Mouse (Mus musculus) naive thymus-derived CD4-positive, alpha-beta T cell, adult 2 months (primary cell): ENCODE data around the gene Lin28a.
A peak's percentile ranks its signal among the peaks of the same experiment; 100 is the strongest.

Source experiments
- DNase-seq: peaks from one replicate; pipeline ENCODE4 v3.0.0-alpha.2; 2011; ENCODE audit warnings: low read depth

Lin28a gene

DNA sequence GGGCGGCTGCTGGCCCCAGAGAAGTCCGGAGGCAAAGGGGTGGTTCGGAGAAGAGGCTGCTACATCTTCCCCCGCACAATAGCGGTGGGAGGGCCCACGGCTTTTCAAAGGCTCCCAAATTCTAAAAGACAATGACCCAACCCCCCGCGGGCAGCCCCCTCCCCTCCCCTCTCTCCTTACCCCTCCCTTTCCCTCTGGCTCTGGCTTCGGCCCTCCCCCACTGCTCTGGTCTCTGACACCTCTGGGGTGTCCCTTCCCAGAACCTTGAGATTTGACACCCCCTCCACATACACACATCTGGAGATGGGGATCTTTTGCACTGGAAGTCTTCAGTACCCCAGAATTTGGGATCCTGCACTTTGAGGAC, at the start of gene Lin28a:
Gene Lin28a (minus strand): TSS at position 63 of the 367 bp plus-strand sequence.
- no peak for DNase-seq

DNA sequence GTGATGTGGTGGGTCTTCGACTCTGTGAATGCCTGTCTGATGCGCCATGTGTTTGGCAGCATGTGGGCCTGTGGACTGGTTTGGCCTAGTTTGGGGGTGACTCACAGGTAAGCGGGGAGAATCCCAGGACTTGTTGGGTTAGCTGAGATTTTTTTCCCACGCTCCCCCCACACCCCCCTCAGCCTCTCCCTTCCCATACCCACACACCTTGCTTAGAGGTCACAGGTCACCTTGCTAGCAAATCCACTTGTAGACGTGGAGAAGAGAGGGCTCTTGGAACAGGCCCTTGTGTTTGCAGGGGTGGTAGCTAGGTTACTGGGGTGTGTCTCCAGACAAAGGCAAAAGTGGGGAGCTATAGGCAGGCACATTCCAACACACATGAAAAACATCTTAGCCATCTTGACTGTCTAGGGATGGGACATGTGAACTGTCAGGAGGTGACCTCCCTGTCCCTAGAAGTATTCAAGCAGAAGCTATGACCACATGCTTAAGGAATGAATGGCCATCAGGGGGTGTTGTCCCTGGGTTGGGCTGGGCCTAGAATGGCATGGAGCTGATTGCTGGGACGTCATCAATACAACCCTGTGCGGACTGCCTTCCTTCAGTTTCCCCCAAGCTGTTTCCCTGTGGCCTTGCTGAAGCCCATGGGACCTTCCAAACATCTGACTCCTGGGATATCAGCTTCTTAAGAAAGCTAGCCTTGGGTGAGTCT, 49.3 kb upstream of the Lin28a start:
- no peak for DNase-seq

DNA sequence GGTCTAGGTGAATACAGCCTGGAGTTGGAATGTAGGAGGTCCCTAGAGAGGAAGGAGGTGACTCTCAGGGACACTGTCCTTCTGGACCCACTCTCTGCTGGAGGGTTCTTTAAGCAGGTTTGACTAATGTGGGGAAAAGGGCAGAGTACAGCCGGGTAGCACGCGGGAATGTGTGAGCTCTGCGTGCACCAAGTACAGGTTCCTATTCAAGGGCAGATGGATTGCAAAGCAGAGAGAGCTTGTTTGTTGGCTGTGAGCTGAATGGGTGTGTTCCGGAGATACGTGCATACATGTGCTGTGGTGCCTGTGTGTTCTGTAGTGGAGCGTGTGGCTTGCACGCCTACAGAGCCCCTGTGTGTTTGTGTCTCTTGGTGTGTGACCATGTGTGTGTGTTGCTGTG, 48.7 kb upstream of the Lin28a start:
- DNase-seq = no peak

DNA sequence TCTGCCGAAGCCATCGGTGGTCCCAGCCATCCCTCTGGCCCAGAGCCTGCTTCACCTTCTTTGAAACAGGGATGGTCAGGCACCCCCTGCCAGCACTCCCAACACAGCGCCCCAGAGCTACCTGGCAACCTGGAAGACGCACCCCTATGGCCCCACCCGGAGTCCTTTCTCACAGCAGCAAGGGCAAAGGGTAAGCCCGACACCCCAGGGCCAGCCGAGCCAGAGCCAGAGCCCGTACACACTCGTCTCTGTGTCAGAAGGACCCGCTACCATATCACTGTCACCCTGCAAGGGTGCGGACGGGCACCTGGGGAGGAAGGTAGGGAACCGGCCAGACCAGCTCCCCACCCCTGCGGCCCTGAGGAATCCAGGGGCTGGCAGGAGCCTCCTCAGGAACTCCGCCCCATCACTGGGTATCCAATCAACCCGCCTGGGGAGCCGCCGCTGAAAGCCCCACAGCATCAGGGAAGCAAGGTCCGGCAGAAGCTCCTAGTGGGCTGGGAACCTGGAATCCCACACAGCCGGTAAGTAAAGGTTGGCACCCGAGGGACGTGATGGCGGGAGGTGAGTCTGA, 46.9 kb upstream of the Lin28a start:
- no peak for DNase-seq

DNA sequence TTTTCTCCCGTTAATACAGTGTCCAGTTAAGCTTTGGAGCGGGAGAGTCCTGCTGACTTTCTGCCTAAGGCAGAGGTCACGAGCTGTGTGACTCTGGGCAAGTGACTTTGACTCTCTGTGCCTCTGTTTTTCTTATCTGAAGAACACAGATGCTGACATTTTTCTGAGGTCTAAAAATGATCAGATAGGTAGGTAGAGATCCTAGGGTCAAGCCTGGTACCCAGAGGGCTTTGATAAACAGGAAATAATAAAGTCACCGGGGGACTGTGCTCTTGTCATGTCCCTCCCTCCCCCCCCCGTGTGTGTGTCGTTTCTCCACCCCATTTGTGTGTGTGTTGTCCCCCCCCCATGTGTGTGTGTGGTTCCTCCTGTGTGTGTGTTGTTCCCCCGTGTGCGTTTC, 43.9 kb upstream of the Lin28a start:
- no peak for DNase-seq

DNA sequence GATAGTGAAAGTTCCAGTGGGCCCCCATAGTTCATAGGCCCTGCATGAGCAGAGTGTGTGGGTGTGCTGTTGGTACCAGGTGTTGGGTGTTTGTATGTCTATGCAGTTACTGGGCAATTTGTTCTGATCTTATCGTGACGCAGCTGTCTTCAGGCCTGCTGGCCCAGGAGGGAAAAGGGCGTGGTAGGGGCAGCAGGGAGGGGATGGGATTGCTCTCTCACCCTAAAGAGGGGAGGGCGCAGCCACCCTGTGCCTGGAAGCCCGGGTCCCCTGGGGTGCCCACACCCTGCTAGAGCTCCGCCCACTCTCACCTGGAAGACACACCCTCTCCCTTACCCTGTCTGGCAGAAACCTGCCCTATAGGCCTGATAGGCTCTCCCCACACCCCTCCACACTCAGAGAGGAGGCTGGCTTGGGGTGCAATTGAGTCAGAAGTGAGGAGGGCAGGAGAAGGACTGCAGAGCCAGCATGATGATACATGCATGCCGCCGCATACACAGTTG, 43.4 kb upstream of the Lin28a start:
- DNase-seq = no peak

DNA sequence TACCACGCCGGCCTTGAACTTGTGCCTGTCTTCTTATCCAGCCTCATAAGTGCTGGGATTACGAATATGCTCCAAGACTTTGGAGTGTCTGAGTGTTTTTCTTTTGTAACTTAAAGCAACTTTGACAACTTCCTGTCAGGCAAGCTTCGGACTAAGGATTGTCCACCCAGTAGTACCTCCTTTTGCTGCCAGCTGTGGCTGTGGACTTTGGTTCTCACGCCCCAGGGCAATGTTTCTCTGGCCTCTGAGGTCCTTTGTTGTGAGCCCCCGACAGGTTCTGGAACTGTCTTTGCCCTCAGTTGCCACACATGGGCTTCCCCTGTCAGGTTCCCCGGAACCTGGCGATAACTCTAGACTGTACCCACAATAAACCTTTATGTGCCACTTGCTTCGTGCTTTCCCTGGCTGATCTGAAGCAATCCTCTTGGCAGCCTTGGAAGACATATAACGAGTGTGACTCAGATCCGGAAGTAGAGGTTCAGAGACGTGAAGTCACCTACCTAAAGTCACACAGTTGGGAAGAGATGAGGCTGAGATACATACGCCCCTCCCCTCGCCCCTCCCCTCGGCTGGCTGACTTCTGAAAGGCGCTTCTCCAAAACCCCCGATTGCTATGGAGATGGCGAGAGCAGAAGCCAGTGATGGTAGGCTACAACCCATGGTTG, 42.7 kb upstream of the Lin28a start:
- DNase-seq = peak; percentile 82

DNA sequence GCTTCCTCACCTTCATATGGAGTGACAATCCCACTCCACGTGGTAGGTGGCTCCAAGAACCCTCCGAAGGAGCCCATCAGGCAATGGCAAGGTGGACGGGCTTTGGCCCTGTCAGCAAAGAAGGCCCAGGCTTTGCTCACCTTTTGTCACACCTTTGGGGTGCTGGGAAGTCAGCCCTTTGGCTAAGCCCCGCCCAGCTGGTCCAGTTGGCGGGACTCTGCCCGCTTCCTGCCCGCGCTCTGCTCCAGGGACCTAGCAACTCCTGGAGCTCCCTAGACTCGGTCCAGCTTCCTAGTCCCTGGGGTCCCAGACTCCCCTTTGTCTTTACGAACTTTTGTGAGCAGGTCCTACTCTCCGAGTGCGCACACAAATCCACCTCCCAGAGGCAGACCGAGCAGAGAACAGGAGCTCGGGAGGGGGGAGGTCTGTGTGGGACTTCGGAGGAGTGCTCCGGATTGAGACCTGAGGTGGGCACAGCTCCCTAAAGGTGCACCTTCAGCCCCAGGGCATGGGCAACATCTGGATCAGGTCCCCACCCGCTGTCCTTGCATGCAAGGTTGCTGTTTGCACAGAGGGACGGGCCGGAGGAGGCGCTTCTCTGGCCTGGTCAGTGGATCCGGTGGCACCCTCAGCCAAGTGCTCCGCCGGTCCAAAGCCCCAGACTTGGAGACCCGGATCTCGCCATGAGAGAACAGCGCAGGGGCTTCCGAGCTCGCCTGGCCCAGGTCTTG, 41.7 kb upstream of the Lin28a start, which contains the start of gene Crybg2:
Gene Crybg2 (plus strand): TSS at position 681 of the 731 bp plus-strand sequence.
- no peak for DNase-seq

DNA sequence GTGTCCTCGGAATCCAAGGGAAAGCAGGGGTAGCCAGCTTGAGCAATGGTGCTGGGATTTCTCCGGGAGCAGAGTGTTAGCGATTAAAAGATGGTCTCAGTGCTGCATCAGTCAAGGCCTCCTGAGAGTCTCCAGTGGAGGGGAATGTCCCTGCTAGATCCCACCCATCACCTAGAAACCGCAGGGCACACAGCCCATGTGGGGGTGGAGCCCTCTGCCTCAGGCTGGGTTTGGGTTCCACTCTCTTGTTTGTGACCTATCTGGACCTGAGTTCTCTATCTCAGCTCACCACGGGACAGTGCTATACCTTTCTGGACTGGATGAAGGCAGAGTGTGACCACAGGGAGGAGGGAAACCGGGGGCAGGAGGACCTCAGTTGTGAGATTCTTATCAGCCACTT, 40.3 kb upstream of the Lin28a start:
- peak; percentile 53 for DNase-seq

DNA sequence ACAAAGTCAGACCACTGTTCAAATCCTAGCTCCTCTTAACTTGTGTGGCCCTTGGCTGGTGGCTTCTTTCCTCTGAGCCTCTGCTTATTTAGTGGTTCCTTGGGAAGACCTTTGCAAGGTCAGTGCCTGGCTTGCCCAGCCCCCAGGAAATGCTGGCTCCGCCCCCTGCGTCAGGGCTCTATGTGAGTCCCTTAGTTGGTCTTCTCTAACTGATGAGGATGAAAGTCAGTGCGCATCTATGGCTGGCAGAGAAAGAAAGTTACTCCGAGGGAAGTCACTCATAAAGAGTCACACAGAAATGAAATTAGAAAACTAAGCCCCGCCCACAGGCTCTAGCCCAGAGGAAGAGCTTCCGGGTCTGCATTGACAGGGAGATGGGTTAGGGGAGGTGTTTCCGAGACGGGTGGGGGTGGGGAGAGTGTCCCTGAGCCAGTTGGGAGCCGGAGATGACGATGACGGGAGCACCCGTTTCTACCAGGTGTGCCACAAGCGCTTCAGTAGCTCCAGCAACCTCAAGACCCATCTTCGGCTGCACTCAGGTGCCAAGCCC, 39.6 kb upstream of the Lin28a start:
- peak; percentile 85 for DNase-seq

DNA sequence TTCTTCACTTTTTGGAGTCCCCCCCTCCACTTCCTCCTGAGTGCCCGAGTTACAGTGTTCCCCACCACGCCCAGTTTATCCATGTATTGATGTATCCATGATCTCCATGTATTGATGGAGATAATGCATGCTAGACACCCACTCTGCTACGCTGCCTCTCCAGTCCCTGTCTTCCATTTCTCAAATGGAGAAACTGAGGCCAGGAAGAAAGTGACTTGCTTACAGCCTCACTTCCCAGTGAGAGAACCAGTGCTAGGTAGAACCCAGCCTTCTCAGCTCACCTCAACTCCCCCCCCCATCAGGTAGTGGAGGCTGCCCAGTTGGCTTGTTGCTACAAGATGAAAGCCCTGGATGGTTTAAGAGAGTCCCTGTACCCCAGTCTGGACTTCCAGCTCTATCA, 34.9 kb upstream of the Lin28a start, which contains the start of gene Zfp683:
Gene Zfp683 (plus strand): TSS at position 301 of the 400 bp plus-strand sequence.
- no peak for DNase-seq

DNA sequence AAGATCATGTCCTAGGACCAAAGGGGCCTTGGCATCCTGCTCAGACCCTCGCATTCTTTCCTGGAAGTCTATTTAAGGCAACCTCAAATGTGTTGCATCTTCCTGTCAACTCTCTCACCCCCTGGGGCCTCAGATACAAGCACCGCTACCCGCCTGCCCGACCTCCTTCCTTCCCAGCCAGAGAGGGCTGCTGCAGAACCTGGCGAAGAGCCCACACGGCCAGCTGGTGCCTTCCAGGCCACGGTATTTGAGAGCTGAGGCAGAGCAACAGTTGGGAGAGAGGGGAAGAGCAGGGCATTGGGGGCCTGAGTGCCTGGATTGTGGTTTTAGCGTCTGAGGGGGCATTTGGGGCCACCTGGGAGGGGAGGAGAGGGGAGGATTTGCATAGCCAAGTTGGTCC, 33.9 kb upstream of the Lin28a start:
- no peak for DNase-seq

DNA sequence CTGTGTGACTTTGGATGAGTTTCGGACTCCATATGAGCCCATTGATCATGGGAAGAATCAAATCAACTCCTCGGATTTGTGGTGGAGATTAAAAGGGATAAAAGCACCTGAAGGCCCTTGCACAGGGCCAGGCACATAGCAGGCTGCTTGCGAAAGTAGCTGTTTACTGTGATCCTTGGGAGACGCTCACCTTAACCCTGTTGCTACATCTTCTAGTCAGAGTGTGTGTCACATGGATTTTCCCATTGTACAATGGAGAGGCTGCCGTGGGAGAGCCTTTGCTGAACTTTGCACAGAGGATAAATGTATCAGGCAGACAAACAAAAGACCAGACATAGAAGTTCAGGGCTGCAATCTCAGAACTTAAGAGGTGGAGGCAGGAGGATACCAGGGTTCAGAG, 33.3 kb upstream of the Lin28a start:
- no peak for DNase-seq

DNA sequence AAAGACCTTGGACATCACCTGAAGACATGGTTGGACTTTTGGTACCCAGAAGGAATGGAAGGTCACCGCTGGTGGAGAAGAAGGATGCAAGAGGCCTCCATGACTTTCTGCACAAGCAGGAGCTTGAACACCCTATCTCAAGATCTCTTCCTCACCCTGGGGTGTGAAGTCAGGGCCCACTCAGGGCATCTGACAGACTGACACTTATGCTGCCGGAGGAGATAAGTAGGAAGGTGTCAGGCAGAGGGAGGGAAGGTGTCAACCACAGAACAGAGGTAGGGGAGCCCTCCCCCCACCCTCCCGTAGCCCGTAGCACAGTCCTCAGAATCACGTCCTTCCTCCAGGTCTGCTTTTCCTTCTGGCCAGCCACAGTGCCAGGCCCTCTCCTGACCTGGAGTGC, 29.0 kb upstream of the Lin28a start:
- no peak for DNase-seq

DNA sequence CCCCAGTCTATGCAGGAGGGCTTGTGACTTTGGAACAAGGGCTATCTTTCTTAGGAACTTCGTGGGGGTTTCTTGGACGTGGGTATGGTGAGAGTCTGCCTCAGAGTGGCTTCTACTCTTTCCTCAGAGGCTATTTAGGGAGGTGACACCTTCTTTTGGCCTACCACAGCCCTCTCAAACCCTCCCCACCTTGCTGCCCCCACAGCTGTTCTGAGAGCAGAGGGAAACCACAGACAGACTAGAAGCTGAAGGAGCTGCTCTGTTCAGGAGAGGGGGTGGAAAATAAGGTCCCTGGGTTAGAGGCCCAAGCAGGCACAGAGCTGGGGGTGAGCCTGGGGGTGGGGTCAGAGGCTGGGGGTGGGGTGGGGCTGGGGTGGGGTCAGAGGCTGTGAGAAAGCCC, 24.4 kb upstream of the Lin28a start:
- DNase-seq = no peak

DNA sequence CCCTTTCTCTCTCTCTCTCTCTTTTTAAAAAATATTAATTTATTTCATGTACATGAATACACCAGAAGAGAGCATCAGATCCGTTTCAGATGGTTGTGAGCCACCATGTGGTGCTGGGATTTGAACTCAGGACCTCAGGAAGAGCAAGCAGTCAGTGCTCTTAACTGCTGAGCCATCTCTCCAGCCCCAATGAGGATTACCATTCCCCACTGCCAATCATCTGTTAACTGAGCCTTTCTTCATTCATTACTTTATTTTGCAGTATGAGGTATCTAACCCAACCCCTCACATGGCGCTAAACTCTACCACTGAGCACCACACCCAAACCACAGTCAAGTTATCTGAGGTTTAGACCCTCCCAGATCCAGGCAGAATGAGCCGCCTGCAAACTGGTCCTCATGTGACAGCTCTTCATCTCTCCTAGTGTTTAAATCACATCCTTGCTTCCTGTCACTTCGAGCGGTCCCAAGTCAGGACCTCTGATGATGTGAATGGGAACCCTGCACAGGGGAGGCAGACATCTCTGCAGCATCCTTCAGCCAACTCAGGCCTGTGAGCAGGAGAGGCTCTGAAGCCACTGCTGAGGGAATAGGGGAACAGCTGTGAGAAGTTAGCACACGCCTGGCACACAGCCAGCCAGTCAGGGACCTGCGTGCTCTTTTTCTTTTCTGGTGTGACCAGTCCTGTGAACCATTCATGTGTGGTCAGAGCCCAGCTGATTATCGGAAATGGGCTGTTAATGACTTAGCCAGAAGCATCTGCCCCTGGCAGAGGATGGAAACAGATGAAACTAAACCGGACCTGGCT, 22.9 kb upstream of the Lin28a start:
- DNase-seq = peak; percentile 63

DNA sequence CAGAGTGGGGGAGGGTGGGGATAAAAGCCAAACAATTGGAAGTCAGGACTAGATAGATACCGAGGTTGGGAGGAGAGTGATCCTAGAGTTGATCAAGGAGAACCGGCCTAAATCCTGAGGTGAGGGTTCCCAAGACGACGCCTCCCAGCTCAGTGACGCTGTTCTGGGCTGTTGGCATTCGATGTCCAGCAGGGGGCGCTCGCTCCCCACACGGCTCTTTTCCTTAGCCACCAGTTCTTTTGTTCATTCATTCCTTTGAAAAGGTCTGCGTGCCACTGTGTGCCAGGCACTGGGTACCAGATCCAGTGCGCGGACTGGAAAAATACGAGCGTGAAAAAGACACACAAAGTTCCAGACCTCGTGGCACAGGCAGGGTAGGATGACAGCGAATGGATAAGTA, 17.3 kb upstream of the Lin28a start:
- peak; percentile 92 for DNase-seq

DNA sequence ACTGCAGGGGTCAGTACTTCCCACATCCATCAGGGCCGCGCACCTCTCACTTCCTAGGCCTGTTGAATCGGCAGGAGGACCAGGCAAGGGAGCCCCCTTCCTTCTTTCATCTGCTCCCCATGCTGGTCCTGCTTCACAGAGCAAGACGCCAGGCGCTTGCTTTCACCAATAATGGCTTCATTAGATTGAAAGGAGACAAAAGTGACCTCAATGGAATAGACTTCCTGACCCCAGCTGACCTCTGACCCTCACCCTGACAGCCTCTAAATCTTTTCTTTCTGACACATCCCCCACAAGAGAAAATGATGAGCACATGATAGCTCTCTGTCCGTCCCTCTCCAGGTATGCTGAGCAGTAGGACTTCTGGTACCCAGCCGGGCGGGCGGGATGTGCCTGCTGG, 7.2 kb upstream of the Lin28a start:
- no peak for DNase-seq

DNA sequence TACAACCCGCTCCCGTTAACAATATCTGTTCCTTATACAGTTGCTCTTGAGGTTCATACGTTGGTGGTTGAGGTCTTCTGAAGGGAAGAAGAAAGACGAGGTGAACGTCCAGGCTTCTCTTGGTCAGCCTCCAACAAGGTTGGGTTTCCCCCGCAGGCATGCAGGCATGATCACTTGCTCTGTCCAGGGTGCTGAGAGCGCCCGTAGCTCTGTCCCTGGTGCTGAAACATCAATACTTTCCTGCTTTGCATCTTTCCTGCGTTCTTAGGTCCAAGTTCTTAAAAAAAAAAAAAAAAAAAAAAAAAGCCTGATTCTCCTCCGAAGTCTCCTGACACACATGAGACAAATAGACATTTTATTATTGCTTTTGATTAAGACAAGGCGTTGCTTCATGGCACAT, 2.0 kb upstream of the Lin28a start:
- DNase-seq = peak; percentile 71

DNA sequence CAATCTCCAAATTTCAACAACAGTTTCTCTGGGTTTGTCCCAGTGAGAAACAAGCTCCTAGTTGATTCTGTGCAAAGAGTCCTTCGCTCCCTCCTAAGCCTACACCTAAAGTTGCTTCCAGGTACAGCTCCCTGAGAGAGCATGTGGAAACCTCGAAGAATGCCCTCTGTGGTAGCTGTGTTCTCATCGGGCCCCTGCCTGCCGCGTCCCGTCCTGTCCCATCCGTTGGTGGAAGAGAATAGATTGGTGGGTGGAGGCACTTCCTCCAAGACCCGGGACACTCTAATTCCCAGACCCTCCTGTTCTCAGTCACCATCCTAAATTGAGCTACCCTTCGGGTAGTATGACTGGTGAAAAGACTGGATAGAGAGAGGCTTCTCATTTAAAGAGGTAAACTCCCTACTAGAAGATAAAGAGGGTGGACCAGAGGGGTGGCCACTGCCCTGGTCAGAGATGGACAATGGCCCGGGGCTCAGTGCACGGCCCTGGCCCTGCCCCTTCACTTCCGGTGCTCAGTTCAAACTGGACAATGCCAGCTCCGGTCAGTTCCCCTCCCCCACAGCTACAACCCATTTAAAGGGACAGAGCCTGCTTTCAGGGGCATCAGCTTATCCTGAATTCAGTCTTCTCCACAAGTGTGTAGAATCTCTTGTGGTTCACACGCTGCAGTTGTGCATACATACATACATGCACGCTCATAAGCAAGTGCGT, 1.2 kb upstream of the Lin28a start:
- no peak for DNase-seq

DNA sequence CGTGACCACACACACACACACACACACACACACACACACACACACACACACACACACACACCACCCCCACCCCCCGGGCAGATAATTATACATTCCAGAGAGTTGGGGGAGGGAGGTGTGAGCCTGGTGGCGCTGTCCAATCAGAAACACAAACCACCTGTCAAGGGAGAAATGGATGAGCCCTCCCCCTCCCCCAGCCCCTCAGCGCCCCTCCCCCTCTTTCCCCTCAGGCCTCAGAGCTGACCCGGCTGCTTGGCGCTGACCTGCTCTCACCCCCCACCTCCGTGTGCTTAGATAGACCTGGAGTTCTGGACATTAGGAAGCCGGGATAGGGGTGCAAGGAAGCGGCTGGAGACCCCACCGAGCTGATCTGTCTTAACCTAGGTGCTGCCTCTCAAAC, 569 bp upstream of the Lin28a start:
- DNase-seq = no peak
